Mouse (Mus musculus): ENCODE measurements at regions not wholly inside any gene's neighbourhood (a gene's known extent, or its start where the extent isn't known, plus 50 kb on each side); places are given as distances from the start of the nearest gene placed in this dataset.

DNA sequence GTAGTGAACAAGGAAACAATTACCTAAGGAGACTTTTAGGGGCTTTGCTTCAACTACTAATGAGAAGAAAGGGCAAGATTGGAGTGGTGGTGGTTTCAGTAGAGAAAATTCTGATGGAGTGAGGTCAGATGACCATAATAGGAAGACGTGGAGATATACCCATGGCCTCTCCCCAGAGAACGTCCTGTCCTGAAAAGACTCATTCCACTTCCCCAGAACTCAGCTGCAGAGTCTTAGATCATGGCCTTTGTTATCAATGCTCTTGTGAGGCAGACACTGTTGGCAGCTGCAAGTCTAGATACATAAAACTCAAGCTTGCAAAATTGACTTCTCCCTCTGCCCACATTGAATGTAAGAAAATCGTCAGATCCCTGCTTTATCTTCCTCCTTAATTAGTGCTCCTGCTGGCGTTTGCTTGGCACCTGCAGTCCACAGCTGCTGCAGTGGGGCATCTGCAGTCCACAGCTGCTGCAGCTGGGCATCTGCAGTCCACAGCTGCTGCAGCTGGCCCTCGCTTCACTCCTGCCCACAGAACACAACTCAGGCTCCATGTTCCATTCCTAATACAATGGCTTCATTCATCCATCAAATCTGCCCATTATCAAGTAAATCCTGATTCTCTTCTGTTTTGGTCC lies 162.5 kb downstream of the Cxcl12 start:
- DNase-seq (ENCODE audit: low read depth) = no peak

DNA sequence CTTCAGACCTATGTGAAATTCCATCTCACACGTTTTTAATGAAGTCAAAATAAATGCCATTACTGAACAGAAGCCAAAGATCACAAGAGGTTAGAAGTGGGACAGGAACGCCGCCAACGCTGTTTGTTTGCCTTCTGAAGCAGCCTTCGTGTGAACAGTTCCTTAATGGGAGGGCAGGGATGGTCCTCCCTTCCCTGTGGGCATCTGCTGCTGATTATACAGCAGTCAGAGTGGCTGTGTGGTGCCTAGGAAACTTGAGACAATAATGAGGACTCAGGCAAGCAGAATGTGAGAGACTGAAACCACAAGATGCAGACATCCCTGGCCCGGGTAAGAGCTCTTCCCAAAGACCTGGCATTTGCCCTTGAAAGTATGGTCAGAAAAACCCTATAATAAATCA lies 164.3 kb downstream of the Cxcl12 start:
- no peak for DNase-seq (ENCODE audit: low read depth)

DNA sequence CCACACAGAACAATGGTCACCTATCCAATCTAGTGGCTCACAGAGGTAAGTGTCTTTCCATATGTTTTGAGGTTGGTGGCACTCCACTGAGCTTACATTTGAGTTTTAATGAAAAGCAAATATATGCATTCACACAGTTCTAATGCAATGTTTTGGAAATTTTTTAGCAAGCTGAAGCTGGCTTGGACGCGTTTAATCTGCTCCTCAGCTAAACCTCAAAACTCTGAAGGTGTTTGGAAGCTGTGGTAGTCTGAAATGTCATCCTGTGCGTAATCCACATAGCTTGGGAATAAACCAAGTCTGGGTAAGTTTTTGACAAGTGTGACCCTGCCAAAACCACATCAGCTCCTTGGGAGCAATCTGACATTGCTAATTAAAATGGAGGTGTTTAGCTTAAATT lies 173.8 kb downstream of the Cxcl12 start:
- DNase-seq (ENCODE audit: low read depth) = no peak

DNA sequence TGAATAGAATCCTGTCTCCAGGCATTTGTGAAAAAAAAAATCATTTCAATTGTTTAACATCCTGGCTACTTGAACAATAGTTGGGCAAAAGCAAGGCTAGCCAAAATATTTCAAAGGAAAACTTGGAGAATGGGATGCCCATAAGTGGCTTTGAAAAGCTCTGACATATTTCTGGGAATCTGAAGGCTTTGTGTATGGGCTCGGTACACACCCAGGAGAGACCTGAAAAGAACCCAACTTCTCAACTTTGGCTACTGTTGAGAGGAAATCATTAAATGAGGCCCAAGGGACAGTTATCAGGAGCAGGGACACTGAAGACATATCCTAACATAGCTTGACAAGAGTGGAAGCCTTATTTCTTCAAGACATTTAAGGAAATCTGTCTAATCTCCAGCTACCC lies 179.0 kb downstream of the Cxcl12 start:
- no peak for DNase-seq (ENCODE audit: low read depth)

DNA sequence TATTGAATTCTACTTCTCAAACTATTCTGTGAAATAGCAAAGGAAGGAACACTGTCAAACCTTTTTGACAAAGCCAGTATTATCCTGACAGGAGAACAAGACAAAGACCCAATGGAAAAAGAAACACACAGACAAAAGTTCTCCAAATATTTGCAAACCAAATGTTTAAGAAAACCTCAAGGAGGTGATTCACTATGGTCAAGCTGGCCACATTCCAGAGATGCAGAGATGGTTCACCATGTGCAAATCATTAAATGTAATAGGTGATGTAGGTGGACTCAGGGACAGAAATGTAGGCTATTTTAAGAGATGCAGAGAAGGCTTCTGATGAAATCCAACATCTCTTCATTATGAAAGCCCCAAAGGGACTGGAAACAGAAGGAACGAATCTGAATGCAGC lies 183.5 kb downstream of the Cxcl12 start:
- DNase-seq (ENCODE audit: low read depth) = no peak

DNA sequence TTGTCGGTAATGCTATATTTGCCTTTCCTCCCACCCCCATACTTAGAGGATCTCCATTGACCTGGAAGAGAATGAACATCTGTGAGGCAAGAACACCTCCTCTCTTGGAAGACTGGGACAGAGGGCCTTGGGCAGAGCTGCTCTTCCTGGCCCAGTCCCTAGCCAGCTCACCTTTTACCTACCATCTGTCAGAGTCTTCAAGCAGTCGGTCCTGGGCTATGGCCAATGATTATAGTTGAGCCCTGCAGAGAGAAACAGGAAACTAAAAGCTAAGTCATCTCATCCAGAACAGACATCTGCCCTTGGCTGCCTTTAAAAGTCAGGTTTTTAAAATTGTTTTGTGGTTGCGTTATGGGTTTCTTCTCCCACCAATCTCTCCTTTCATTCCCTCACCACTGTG lies 184.8 kb downstream of the Cxcl12 start:
- no peak for DNase-seq (ENCODE audit: low read depth)

DNA sequence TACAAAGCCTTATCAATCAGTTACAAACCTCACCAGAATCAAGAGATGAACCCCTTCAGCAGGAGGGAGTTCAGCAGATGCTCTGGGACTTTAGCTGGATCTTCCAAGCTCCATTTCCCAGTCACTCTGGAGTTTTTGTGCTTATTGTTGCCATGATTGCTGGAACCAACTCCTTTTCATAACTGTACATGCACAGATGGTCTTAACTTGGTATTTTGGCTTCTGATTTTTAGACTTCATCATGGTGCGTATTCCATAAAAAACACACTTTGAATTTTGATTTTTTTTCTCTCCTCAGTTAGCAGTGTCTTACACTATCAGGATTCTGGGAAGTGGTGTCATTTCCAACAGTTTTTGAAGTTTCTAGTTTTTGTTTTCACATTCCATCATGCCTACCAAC lies 187.8 kb downstream of the Cxcl12 start:
- DNase-seq (ENCODE audit: low read depth) = no peak

DNA sequence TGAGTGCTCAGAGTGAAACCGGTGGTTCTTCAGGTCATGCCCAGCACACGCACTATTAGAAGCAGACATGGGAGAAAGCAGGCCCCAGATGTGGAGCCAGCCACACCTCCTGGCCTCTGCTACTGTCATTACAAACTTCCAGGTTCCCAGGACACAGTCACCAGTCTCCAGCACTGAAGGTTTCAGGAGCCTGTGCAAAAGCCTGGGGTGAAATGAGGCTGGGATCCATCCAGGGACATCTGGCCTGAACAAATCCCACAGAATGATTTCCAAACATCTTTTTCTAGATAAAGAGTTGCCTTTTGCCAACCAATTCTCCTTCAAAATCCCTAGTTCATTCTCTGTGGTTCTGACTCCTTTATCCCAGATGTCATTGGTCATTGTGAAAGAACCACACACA lies 191.1 kb downstream of the Cxcl12 start:
- DNase-seq (ENCODE audit: low read depth) = no peak

DNA sequence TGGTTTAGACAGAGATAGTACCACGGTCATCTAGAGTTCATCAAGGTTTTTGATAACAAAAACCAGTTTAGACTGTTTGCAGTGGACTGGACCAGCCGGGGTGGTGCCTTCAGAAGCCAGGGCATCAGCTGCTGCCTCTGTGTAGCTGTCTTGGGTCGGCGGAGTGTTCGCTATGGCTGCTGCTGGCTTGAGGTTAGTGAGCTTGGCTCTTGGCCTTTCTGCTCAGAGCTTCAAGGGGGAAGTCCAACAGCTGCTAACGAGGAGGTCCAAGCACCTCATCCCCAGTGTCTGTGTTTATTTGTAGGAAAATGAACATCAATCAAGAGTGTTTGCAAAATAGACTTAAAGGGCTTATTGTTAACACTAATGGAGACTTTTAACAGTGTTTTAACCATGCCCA lies 198.2 kb downstream of the Cxcl12 start:
- DNase-seq (ENCODE audit: low read depth) = no peak

DNA sequence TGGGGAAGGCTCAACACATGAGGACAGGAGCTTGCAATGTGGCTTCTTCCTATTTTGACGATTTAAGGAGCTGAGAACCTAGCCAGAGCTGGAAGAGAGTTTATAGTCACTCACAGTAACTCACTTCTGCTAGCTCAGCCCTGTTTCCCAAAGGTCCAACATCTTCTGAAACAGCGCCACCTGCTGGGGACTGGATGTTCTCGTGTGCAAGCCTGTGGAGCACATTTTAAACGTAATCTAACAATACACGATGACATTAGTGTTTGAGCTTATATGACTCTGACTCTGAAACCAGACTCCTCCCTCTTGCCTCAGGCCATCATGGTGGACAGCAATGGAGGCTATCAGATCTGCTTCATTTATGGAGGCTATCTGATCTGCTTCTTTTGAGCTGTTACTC lies 207.7 kb downstream of the Cxcl12 start:
- no peak for DNase-seq (ENCODE audit: low read depth)

DNA sequence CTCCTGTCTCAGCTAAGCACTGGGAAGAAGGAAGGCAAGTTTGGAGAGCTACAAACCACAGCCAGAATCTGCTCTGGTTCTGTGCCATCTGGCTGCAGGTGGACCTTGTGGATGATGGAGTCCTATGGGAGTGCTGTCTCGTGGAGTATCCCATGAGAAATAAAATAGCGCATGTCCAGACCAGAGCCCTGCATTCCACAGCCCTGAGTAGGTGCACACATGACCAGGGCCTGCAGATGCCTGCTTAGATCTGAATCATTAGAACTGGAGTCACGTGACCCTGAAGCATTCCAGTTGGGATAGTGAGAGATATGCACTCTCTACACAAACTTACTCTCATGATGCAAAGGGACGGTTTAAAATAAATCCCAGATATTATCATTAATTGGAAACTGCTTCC lies 211.6 kb downstream of the Cxcl12 start:
- no peak for DNase-seq (ENCODE audit: low read depth)

DNA sequence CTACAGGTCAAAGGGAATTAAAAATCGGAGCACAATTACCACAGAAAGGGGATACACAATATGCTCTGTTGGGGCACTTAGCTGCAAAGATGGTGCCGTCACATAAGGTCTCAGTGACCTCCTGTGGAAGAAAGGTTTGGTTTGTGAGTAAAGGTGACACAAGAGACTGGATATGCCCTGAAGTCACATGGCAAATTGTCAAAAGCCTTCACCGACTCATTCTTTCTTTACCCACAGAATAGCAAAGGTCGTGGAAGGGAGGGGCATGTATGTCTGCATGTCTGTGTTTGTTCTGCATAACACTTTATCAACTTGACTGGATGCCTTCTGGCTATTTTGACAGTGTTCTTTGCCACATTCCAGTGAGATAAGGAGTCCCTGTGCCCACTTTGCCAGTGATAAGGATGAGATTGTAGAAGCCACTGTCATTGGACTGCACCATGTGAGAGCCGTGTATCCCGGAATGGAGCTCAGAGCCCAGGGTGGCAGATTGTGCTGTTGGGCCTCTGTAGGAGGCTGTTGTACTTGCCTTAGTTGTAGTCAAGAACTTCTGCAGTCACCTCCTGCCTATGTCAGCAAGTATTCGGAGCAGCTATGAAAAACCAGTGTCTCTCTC lies 222.0 kb downstream of the Cxcl12 start:
- no peak for DNase-seq (ENCODE audit: low read depth)

DNA sequence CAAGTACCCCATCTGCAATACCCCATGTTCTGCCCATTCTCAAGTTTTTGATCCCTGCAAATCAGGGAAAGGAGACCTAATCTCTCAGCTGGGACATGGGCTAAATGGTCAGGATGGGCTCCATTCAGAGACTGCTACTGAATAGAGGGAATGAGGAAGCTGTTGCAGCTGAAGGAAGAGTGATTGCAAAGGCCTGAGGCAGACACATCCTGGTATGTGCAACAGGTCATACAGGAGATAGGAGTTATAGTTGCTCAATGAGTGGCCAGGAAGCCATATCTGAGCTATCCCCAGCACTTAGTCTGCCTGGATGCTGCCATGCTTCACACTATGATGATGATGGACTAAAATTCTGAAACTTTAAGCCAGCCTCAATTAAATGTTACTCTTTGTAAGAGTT lies 225.1 kb downstream of the Cxcl12 start:
- no peak for DNase-seq (ENCODE audit: low read depth)

DNA sequence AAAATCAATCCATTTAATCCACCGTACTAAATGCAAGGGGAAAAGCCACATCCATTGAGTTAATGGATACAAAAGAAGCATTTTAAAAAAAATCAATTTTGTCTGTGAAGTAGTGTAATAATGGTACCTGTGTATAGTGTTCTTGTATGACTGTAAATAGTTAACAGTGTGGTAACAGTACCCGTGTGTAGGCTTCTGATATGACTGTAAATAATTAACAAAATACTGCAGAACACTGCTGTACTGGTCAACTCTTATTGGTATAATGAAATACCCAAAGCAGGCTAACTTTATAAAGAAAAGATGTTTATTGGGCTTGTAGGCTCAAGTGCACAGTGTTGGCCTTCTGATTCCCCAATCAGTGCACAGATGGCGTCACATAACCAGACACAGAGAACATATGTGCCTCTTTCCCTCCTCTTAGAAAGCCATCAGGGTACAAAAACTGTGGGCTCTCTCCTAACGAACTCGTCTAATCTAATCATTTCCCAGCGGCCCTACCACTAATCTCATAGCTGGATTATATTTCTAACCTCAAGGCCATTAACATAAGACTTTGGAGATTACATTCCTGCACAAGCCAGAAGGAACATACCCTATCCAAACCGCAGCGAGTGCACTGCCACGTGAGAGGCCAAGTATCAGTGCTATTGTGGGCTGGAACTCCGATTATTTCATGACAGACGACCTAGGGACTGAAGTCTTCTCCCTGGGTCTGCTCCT lies 237.4 kb downstream of the Cxcl12 start:
- no peak for DNase-seq (ENCODE audit: low read depth)

DNA sequence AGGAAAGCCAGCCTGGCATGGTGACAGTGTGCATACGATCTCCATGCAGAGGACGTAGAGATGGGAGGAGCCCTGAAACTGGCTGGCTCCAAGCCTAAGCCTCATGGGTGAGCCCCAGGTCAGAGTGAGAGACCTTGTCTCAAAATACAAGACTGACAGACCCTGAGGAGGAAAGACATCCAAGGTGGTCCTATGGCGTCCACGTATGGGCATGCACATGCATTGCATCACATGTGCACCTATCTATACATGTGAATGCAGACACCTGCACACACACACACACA lies 237.9 kb downstream of the Cxcl12 start:
- DNase-seq (ENCODE audit: low read depth) = no peak

DNA sequence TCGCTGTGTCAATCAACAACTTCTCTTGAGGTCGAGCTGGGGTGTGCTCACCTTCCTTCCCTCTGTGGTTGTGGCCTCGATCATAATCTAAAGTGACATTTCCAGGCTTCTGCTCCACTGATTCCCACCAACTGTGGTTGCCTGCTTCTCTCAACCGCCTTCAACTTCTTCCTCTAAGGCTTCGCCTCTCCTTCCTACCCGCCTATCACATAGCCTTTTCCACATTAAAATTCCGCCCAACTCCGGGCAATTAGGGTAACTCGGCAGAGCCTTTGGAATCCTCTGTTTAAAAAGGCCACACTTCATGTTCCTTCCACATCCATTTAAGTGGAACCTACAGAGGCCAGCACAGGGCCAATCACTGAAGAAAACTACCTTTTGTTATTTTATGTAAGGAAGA lies 238.4 kb downstream of the Cxcl12 start:
- DNase-seq (ENCODE audit: low read depth) = no peak

DNA sequence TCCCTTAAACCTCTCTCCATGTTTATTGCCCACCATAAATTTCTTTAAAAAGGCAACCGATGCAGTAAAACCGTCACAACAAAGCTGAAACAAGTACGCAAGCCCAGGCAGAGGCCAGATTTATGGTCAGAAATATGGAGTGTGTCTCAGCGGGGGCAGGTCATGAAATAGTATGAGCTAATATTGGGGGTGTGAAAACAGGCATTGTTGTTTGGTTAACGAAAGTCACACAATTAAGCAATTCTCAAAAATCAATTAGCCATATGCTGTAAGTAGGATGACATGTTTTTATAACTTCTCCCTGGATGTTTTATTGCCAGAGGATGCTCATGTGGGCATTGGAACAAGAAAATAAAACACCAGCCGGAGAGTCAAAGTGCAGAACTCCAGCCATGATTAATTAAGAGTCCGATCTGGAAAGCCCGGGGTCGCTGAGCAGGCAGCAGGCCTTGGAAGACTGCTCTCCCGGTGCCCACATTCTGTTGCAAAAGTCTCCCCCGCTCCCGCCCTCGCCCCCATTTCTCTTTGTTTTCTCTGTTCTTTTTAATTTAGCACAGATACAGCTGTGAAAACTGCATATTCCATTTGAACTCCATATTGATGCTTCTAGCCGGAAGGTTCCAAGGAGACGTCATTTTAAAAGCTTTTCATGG lies 239.0 kb downstream of the Cxcl12 start:
- no peak for DNase-seq (ENCODE audit: low read depth)

DNA sequence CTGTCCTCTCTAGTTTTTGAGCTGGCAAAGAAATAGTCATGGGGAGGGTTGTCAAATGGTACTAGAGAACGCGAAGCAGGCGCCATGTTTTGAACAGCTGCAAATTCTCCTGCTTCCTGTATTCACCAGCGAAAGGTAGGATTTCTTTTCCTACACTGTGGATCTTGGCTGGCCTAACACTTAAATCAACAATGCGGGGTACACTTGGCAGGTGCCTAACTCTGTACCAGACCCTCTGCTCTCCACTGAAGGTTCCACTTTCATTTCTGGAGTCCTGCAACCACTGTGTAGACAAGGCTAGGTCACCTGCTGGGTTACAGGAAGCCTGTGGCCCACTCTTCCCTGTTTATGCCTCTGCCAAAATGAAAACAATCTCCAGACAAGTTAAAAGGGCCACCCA lies 239.6 kb downstream of the Cxcl12 start:
- no peak for DNase-seq (ENCODE audit: low read depth)

DNA sequence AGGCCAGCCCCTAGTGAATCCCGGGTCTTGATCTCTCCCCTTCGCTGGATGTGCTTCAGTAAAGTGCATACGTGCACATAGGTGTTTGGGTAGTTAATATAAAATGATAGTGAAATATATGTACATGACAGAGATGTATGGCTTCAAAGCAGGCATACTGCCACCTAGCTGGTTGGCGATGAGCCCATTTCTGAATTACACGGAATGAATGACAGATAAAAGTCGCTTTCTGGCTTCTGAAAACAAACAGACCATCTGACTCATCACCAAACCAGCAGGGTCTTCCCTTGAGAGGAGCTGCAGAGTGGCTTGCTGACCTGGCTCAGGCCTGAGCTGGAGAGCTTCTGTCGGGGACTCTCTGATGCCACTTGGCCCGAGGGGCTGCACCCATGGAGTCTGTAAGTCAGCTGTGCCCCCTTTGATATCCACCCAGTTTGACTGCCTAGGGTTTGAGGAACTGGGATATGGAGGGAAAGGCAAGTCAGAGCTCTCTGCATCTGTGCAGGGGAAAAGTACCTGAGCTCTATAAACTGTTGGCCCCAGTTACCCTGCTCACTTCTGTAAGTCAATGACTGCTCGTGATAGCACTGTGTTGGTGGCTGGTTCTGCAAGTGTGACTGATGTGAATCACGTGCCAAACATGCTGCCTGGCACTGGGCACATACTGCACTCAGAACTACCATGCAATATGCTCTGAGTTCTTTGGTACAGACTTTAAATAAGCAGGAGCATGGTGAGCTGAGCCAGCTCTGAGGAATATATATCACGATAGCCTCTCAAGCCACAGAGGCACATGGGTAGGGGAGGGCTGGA lies 240.8 kb downstream of the Cxcl12 start:
- no peak for DNase-seq (ENCODE audit: low read depth)

DNA sequence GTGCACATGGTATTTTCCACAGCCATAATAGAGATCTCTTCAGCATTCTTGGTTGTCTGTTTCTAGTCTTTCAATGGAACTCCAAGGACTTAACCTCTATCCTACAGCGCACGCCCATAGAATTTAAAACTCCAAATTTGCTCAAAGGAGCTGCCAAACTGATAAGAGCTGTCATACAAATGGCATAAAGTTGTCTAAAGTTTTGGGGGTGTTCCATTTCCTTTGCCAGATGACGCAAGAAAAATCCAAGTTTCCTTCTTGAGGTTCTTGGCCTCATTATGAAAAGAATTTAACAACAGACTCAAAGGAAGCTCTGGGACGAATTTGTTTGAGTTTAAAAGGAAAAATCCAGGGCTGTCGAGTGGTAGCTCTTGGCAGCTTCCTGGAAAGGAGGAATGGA lies 246.6 kb downstream of the Cxcl12 start:
- DNase-seq (ENCODE audit: low read depth) = no peak

DNA sequence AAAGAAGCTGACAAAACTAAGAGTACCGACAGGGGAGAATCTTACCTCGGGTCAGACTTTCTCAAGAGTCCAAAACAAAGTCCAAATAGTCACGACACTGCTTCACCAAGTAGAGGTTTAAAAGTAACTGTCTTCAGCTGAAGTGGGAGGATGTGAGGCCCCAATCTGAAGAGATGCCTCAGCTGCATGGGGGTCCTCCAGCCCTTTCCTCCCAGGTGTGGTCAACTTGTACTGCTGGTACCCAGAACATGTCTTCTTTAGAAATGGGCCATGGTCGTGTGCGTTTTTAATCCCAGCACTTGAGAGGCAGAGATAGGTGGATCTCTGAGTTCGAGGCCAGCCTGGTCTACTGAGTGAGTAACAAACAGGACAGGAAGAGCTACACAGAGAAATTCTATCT lies 247.6 kb downstream of the Cxcl12 start:
- no peak for DNase-seq (ENCODE audit: low read depth)

DNA sequence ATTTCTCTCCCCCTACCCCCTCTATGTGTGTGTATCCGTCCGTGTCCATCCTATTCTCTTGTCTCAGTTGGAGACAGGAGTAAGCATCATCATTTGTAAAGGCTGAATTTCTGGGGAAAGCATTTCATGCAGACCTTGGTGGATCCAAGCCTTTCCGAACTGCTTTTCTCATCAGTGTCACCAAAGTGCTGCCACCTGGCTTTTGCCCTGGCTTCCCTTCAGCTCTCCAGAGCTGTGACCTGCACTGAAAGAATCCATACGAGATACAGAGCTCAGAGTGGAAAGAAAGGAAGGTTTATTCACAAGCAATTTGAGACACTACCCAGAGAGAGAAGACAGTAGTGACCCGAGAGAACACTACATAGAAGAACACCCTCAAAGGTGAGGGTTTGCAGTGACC lies 248.1 kb downstream of the Cxcl12 start:
- DNase-seq (ENCODE audit: low read depth) = no peak
